Mouse (Mus musculus) midbrain, embryonic 11.5 days (tissue): Measurements from ENCODE around the gene Tex19.1. TPM values are rescaled to one million over a fixed set of nuclear protein-coding genes. Genes with fewer than 3 reads are reported as not detected.

ENCODE experiments used
- polyA plus RNA-seq: library from polyadenylated mRNA; unstranded; fragments of >200 nt; fragmentation: Nextera tagmentation; extraction: Ambion mirVana; gene quantifications from 2 replicates; pipeline ENCODE4 v1.2.1, GENCODE M21; 2014

Gene Tex19.1
- polyA plus RNA-seq, 1 experiment from 2014 or later, result not detected

Other genes with a start within 250 kb of the Tex19.1 start
- gene Ccdc57, start 213.3 kb upstream of the Tex19.1 start, polyA plus RNA-seq, result 4.3 and 4.5 TPM in 2 replicates
- 24.1 and 30.4 TPM in 2 replicates for gene Slc16a3, start 197.7 kb upstream of the Tex19.1 start, polyA plus RNA-seq
- gene Csnk1d, start 154.8 kb upstream of the Tex19.1 start, polyA plus RNA-seq, result 60.9 and 71.3 TPM in 2 replicates
- not detected in 2 replicates for gene Cd7, start 106.7 kb upstream of the Tex19.1 start, polyA plus RNA-seq
- not detected in 2 replicates for gene Sectm1b, start 82.6 kb upstream of the Tex19.1 start, polyA plus RNA-seq
- gene Sectm1a, start 64.9 kb upstream of the Tex19.1 start, polyA plus RNA-seq, result not detected in 2 replicates
- gene Tex19.2, start 27.5 kb upstream of the Tex19.1 start, polyA plus RNA-seq, result not detected in 2 replicates
- 0.12 TPM in 1 of 2 replicates, not detected in the other for gene Uts2r, start 14.1 kb downstream of the Tex19.1 start, polyA plus RNA-seq
- 5.7 and 6.3 TPM in 2 replicates for gene Hexdc, start 58.3 kb downstream of the Tex19.1 start, polyA plus RNA-seq
- 16.5 and 21.5 TPM in 2 replicates for gene Ogfod3, start 58.6 kb downstream of the Tex19.1 start, polyA plus RNA-seq
- gene Cybc1, start 83.2 kb downstream of the Tex19.1 start, polyA plus RNA-seq, result 39.6 and 42.5 TPM in 2 replicates
- 65.5 and 72.7 TPM in 2 replicates for gene Narf, start 91.1 kb downstream of the Tex19.1 start, polyA plus RNA-seq
- 12.8 and 13.7 TPM in 2 replicates for gene Foxk2, start 113.8 kb downstream of the Tex19.1 start, polyA plus RNA-seq
- gene Wdr45b, start 208.3 kb downstream of the Tex19.1 start, polyA plus RNA-seq, result 94.4 and 99.2 TPM in 2 replicates
- gene Rab40b, start 242.1 kb downstream of the Tex19.1 start, polyA plus RNA-seq, result 3.3 and 3.8 TPM in 2 replicates